Mouse (Mus musculus): ENCODE results near the gene Crybg1.

DNA sequence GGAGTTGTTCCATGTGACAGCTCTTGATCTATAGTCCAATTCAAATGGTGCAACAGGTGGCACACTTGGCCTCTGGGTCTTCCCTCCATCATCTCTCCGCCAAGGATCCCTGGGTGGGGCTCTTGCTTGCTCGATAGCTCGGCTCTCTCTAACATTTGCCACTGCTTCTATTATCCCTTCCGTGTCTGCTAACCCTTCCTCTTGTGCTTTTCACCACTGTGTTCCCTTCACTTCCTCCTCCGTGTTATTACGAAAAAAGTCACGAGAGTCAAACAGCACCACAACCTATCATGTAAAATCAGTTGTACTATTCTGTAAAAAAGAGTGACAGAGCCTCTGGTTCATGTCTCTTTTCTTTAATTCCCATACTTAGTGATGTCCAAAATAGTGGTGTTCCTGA lies 137.2 kb downstream of the Crybg1 start:
- no peak for TF ChIP-seq EP300 (IDR thresholded peaks at IDR 0.05; ENCODE audit: low read depth in 1 of 2, low read length in 2 of 2)
- no peak for TF ChIP-seq CTCF (IDR thresholded peaks at IDR 0.05 in 2 of 3, conservative IDR thresholded peaks at IDR 0.05 in 1 of 3; ENCODE audit: control insufficient read depth in 1 of 3, insufficient read depth in 1 of 3, low read depth in 2 of 3, low read length in 3 of 3, poor library complexity in 1 of 3, severe bottlenecking in 1 of 3)
- TF ChIP-seq GATA1 (IDR thresholded peaks at IDR 0.05; ENCODE audit: low read depth, low read length): no peak
- TF ChIP-seq CHD2 (IDR thresholded peaks at IDR 0.05; ENCODE audit: low read length): no peak
- no peak for TF ChIP-seq NELFE (IDR thresholded peaks at IDR 0.05; ENCODE audit: low read depth, low read length)
- no peak for TF ChIP-seq BHLHE40 (IDR thresholded peaks at IDR 0.05; ENCODE audit: borderline replicate concordance, low read depth, low read length)
